Mouse (Mus musculus): ENCODE measurements around the gene Prkce. TPM values are rescaled to one million over a fixed set of nuclear protein-coding genes. Genes with fewer than 3 reads are reported as not detected.

Prkce gene
- polyA plus RNA-seq, 1 experiment, result 9.6 TPM

DNA sequence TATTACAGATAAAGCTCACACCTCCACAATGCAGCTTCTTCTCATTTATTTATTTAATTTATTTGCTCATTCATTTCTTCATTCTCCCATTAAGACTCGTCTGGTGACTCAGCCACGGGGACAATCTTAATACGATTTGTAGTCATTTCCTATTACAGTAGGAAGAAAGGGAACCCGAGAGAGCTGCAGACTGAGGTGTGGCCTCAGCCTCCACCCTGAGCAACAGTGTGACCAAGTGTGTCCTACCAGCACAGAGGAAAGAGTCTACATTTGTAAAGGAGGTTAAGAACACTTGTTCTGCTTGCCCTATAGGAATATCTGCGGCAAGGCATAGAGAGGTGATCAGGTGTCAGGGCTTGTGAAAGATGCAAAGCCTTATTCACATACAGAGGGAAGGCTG lies 155.3 kb downstream of the Prkce start:
- H3K27ac ChIP-seq (ENCODE audit: insufficient read depth, low read length), result no peak overlapping the region
- no peak for TF ChIP-seq POLR2A (IDR thresholded peaks at IDR 0.05; ENCODE audit: low read depth, low read length)
- TF ChIP-seq CTCF (IDR thresholded peaks at IDR 0.05; ENCODE audit: borderline replicate concordance, insufficient read depth, low read length), result no peak
- peaks cover 3% of the 10 kb centered on the region; the same call in 1 of the 2 replicates for H3K4me1 ChIP-seq (ENCODE audit: control insufficient read depth, insufficient read depth, low read length)
- H3K4me3 ChIP-seq (ENCODE audit: insufficient read depth, low read length), result no peak overlapping the region

DNA sequence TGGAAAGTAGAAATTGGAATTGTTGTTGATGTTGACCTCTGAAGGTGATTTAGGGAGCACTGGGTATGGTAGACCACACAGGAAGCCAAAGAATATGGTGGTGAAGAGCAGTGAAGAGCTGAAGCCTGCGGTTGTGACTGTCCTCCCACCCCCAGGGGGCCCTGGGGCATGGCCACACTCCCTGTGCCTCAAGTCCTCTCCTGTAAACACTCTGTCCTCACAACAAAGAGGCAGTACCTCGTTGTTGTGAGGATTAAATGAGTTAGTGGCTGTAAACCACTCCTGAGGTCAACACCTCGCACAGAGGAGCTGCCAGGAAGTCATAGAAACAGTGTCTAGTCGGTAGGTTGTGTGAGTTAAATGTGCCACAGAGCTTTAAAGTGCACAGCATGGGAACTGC lies 155.7 kb downstream of the Prkce start:
- Histone ChIP-seq H3K27ac (ENCODE audit: insufficient read depth, low read length) (no peak overlapping the region), H3K4me1 (ENCODE audit: control insufficient read depth, insufficient read depth, low read length) (peaks cover 3% of the 10 kb centered on the region; the same call in 1 of the 2 replicates), H3K4me3 (ENCODE audit: insufficient read depth, low read length) (no peak overlapping the region)
- TF ChIP-seq CTCF (IDR thresholded peaks at IDR 0.05; ENCODE audit: borderline replicate concordance, insufficient read depth, low read length) (no peak), POLR2A (IDR thresholded peaks at IDR 0.05; ENCODE audit: low read depth, low read length) (no peak)

DNA sequence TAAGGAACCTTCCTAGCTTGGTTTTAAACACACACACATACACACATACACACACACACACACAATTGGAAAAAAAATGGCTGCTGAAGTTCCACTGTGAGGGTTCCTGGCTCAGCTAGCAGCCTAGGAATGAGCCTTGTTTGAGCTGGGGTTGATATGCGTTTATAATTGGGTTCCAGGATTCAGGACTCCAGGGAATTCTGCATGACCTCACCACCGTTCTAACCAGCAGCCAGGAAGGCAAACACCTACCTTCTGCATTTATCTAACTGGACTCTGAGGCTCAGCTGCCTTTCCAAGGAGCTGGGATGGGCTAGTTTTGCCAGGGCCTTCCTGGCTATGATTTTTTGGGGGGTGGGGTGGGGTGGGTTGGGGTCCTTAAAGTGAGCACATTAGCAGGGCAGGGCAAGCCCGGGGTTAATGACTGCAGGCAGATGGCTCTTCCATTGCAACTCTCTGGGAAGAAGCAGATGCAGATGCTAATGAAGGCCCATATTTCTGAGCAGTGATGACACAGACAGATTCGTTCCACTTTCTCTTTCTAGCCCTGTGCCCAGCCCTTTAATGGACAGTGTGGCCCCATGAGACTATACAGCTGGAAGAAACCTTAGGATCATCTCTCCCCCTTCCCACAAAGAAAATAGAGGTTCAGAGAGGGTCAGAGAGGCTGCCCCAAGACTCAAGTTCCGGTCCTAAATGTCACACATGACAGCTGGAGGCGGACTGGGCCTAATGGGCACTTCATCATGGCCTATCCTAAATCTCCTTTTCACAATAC lies 156.5 kb downstream of the Prkce start:
- Histone ChIP-seq H3K4me1 (ENCODE audit: control insufficient read depth, insufficient read depth, low read length) (peaks cover 6% of the 10 kb centered on the region; the same call in 1 of the 2 replicates), H3K4me3 (ENCODE audit: insufficient read depth, low read length) (no peak overlapping the region), H3K27ac (ENCODE audit: insufficient read depth, low read length) (no peak overlapping the region)
- TF ChIP-seq POLR2A (IDR thresholded peaks at IDR 0.05; ENCODE audit: low read depth, low read length), result no peak
- no peak for TF ChIP-seq CTCF (IDR thresholded peaks at IDR 0.05; ENCODE audit: borderline replicate concordance, insufficient read depth, low read length)

DNA sequence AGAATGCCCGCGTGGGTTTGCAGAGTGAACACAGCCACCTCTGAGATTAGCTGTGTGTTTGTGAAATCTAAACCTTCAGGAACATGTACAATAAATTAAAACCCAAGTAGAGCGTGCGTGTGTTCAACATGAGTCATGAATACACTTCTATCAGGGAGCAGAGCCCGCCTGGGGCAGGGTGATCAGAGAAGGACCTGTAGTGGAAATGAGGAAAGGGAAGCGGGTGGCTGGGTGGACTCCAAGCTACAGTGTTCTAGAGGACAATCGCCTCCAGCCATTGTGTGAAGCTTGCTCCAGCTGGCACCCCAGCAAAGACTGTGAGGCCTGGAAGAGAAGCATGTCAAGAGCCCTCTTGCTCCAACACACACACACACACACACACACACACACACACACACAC lies 157.2 kb downstream of the Prkce start:
- Histone ChIP-seq H3K27ac (ENCODE audit: insufficient read depth, low read length) (no peak overlapping the region), H3K4me3 (ENCODE audit: insufficient read depth, low read length) (no peak overlapping the region)
- TF ChIP-seq POLR2A (IDR thresholded peaks at IDR 0.05; ENCODE audit: low read depth, low read length) (no peak), CTCF (IDR thresholded peaks at IDR 0.05; ENCODE audit: borderline replicate concordance, insufficient read depth, low read length) (no peak)

DNA sequence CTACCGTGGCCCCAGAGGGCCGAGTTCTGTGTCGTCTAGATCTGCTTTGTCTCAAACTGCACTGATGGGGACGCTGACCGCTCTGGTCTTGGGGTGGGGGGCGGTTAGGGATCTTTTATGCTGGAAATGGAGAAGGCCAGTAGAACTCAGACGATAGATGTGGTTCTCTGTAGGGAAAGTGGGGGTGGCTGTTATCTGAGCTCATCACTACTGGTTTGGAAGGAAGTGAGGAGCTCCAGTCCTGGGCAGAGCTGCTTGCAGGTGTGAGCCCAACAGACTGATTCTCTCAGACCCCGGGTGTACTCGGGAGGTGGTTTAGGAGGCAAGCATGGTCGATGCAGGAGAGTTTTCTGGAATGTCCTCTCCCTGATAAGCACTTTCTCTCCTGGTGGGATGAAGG lies 157.7 kb downstream of the Prkce start:
- peaks cover 16% of the 10 kb centered on the region for H3K4me1 ChIP-seq (ENCODE audit: control insufficient read depth, insufficient read depth, low read length)
- TF ChIP-seq CTCF (IDR thresholded peaks at IDR 0.05; ENCODE audit: borderline replicate concordance, insufficient read depth, low read length) (no peak), POLR2A (IDR thresholded peaks at IDR 0.05; ENCODE audit: low read depth, low read length) (no peak)
- H3K27ac ChIP-seq (ENCODE audit: insufficient read depth, low read length), result no peak overlapping the region
- H3K4me3 ChIP-seq (ENCODE audit: insufficient read depth, low read length), result no peak overlapping the region

More for the DNA sequence above, 157.2 kb downstream of the Prkce start:
- H3K4me1 ChIP-seq (ENCODE audit: control insufficient read depth, insufficient read depth, low read length), result peaks cover 11% of the 10 kb centered on the region; the same call in 1 of the 2 replicates

DNA sequence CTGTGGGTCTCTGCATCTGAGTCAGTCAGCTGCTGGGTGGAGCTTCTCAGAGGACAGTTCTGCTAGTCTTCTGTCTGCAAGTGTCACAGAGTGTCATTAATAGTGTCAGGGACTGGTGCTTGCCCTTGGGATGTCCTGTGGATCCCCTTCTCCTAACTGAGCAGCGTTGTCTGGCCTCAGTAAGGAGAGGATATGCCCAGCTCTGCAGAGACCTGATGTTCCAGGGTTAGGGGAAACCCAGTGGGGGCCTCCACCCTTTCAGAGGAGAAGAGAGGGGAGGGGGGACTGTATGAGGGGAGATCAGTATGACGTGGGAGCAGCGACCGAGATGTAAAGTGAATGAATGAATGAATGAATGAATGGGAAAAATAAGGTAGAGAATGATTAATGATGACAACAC lies 160.4 kb downstream of the Prkce start:
- Histone ChIP-seq H3K4me1 (ENCODE audit: control insufficient read depth, insufficient read depth, low read length) (peaks cover 19% of the 10 kb centered on the region), H3K27ac (ENCODE audit: insufficient read depth, low read length) (no peak overlapping the region), H3K4me3 (ENCODE audit: insufficient read depth, low read length) (no peak overlapping the region)
- TF ChIP-seq POLR2A (IDR thresholded peaks at IDR 0.05; ENCODE audit: low read depth, low read length), result no peak
- no peak for TF ChIP-seq CTCF (IDR thresholded peaks at IDR 0.05; ENCODE audit: borderline replicate concordance, insufficient read depth, low read length)

DNA sequence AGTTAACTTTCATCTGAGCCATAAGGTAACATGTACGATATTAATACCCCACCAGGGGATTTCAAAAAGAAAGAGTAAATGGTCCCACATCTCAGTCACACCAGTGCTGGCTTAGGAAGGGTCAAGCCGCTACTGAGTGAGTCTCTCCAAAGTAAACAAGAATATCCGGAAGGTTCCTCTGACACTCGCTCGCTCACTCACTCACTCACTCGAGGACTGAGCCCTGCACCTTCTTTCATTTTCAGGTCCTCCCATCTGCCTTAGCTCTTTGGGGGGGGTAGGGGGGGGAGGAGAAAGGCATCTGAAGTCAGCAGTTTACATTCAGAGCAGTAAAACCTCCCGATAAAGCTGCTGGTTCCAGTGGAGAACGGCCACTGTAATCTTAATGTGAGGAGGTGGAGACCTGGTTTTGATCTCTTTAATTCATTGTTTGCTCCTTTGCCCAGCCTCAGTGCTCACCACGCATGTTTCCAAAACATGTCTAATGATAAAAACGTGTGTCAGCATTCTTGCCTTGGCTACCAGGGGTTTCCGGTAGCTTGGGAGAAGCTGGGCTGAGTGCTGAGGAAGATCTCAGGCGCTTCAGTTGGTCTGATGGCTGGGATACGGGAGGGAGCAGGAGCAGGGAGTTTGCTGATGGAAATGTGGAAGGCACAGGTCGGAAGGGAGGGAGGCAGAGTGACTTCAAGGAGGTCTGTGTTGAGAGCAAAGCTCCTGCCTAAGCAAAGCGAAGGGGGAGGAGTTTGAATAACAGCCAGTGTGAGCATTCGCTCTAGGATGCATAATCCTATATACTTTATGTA lies 161.9 kb downstream of the Prkce start:
- H3K4me3 ChIP-seq (ENCODE audit: insufficient read depth, low read length), result 0 out of 2 replicates have a peak overlapping the region, but pooled peaks have one; percentile 19
- peaks cover 19% of the 10 kb centered on the region for H3K4me1 ChIP-seq (ENCODE audit: control insufficient read depth, insufficient read depth, low read length)
- TF ChIP-seq CTCF (IDR thresholded peaks at IDR 0.05; ENCODE audit: borderline replicate concordance, insufficient read depth, low read length) (no peak), POLR2A (IDR thresholded peaks at IDR 0.05; ENCODE audit: low read depth, low read length) (no peak)
- peak overlapping the region; percentile 34 for H3K27ac ChIP-seq (ENCODE audit: insufficient read depth, low read length)

DNA sequence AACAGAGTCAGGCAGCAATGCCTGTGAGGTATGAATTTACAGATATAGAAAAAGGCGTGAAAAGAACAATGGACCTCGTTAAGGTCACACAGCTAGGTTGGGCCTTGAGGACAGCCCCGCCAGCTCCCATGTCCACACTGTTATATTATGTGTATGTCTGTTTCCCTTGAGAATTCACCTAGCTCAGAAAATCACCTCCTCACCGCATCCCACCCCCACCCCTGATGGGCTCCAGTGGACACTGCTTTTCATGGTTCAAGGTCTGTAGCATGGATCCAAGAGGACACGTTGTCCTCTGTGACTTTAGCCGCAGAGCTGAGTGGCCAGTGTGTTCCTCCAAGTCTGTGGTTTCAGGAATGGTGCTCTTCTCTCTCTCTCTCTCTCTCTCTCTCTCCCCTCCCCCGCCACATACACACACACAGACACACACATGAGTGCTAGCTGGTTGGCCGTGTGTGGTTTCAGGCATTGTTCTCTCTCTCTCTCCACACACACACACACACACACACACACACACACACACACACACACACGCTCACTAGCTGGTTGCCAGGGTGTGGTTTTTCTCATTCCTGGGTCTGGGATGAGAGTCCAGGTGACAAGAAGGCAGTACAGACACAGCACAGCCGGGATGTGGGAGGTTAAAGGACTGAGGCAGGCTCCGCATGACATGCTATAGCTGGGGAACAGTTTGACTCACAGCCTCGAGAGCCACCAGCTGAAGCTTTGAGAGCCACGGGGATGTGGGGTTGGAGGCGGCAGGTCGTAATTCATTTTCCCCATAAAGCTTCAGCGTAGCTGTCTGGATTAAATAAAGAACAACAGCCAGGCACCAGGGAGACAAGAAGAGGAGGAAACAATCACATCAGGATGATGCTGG lies 162.7 kb downstream of the Prkce start:
- peaks cover 16% of the 10 kb centered on the region for H3K4me1 ChIP-seq (ENCODE audit: control insufficient read depth, insufficient read depth, low read length)
- TF ChIP-seq CTCF (IDR thresholded peaks at IDR 0.05; ENCODE audit: borderline replicate concordance, insufficient read depth, low read length) (no peak), POLR2A (IDR thresholded peaks at IDR 0.05; ENCODE audit: low read depth, low read length) (no peak)
- H3K4me3 ChIP-seq (ENCODE audit: insufficient read depth, low read length), result no peak overlapping the region
- no peak overlapping the region for H3K27ac ChIP-seq (ENCODE audit: insufficient read depth, low read length)

DNA sequence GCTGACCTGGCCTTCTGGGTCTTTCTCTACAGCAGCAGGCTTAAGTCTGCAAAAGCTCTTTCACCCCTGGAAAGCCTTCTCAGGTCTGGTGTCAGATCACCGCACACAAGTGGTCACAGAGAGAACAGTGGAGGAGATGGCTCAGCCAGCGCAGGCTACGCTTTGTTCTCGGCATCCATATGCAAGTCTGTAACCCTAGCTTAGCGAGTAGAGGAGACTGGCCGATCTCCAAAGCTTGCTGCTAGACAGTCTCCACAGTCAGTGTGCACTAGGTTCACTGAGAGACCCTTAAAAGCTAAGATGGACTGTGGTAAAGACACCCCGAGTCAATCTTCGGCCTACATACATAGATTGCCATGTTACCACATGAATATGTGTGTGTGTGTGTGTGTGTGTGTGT lies 164.2 kb downstream of the Prkce start:
- peaks cover 16% of the 10 kb centered on the region for H3K4me1 ChIP-seq (ENCODE audit: control insufficient read depth, insufficient read depth, low read length)
- no peak overlapping the region for H3K27ac ChIP-seq (ENCODE audit: insufficient read depth, low read length)
- H3K4me3 ChIP-seq (ENCODE audit: insufficient read depth, low read length), result no peak overlapping the region
- TF ChIP-seq CTCF (IDR thresholded peaks at IDR 0.05; ENCODE audit: borderline replicate concordance, insufficient read depth, low read length) (no peak), POLR2A (IDR thresholded peaks at IDR 0.05; ENCODE audit: low read depth, low read length) (no peak)
